Mouse (Mus musculus) C2C12 (cell line): ENCODE data around the gene Il1r1. TPM values are rescaled to one million over a fixed set of nuclear protein-coding genes. Genes with fewer than 3 reads are reported as not detected.

Experiments used
- H3K27me3 ChIP-seq: one replicate; pipeline ENCODE4 v1.6.1; 2011; ENCODE audit not compliant: control insufficient read depth, insufficient read depth, insufficient read length
- H3K36me3 ChIP-seq: one replicate; pipeline ENCODE4 v1.6.1; 2011; ENCODE audit not compliant: control insufficient read depth, insufficient read depth
- H3K4me3 ChIP-seq: one replicate; pipeline ENCODE4 v1.5.1; 2011; ENCODE audit warnings: mild to moderate bottlenecking, control low read depth; ENCODE audit not compliant: poor library complexity, insufficient read depth, severe bottlenecking
- H3K79me2 ChIP-seq: one replicate; pipeline ENCODE4 v1.6.1; 2011; ENCODE audit not compliant: control insufficient read depth, insufficient read depth
- H3K79me3 ChIP-seq: one replicate; pipeline ENCODE4 v1.6.1; 2011; ENCODE audit warnings: low read depth, control low read depth
- H3ac ChIP-seq: one replicate; pipeline ENCODE3; 2011; ENCODE audit warnings: low read depth; ENCODE audit not compliant: control insufficient read depth, insufficient read length
- CEBPB ChIP-seq: IDR thresholded peaks from one replicate; pipeline ENCODE4 v1.6.1; 2011; ENCODE audit warnings: low read depth, mild to moderate bottlenecking, control low read depth, moderate library complexity
- CTCF ChIP-seq: IDR thresholded peaks from one replicate; pipeline ENCODE4 v1.5.1; 2011; ENCODE audit not compliant: control insufficient read depth, insufficient read depth, insufficient read length
- FOSL1 ChIP-seq: IDR thresholded peaks from one replicate; pipeline ENCODE4 v1.8.0; 2011; ENCODE audit warnings: mild to moderate bottlenecking, low read length; ENCODE audit not compliant: poor library complexity, insufficient read depth, severe bottlenecking
- MAX ChIP-seq: IDR thresholded peaks from one replicate; pipeline ENCODE4 v1.6.1; 2011; ENCODE audit warnings: mild to moderate bottlenecking, control low read depth
- MYOD1 ChIP-seq: IDR thresholded peaks from one replicate; pipeline ENCODE4 v1.6.1; 2011; ENCODE audit warnings: low read depth; ENCODE audit not compliant: control insufficient read depth, insufficient read length
- MYOG ChIP-seq: IDR thresholded peaks from one replicate; pipeline ENCODE4 v1.6.1; 2011; ENCODE audit not compliant: control insufficient read depth, insufficient read length; ENCODE audit errors: extremely low read depth
- USF1 ChIP-seq: IDR thresholded peaks from one replicate; pipeline ENCODE4 v1.6.1; 2011; ENCODE audit warnings: low read depth, mild to moderate bottlenecking, control low read depth, moderate library complexity
- polyA plus RNA-seq: library from polyadenylated mRNA; unstranded; fragments of >200 nt; fragmentation: generic; extraction: Trizol; gene quantifications from one replicate; pipeline ENCODE4 v1.2.1, GENCODE M21; 2012; ENCODE audit warnings: missing spikeins

The Il1r1 gene
- polyA plus RNA-seq, 1 experiment: 16.8 TPM

- H3K79me2 ChIP-seq: no peaks in the 10 kb centered on the region
- TF ChIP-seq MYOG (no peak), FOSL1 (no peak), MYOD1 (no peak), MAX (no peak), CEBPB (no peak), USF1 (no peak), CTCF (no peak)
- H3K4me3 ChIP-seq: no peak overlapping the region
- H3ac ChIP-seq: no peak overlapping the region
- H3K27me3 ChIP-seq: no peaks in the 10 kb centered on the region
- H3K79me3 ChIP-seq: no peaks in the 10 kb centered on the region
- H3K36me3 ChIP-seq: no peaks in the 10 kb centered on the region
Measured at GRCm38 (mm10) chr1:40325711-40326327, 100.9 kb downstream of the Il1r1 start.

- Histone ChIP-seq H3K27me3 (no peaks in the 10 kb centered on the region), H3K36me3 (no peaks in the 10 kb centered on the region), H3K79me3 (no peaks in the 10 kb centered on the region), H3K79me2 (no peaks in the 10 kb centered on the region), H3ac (no peak overlapping the region), H3K4me3 (no peak overlapping the region)
- TF ChIP-seq FOSL1: no peak
- TF ChIP-seq USF1: no peak
- TF ChIP-seq MYOG: no peak
- no peak for TF ChIP-seq CEBPB
- no peak for TF ChIP-seq MYOD1
- TF ChIP-seq MAX: no peak
Measured at GRCm38 (mm10) chr1:40327604-40328003, 102.7 kb downstream of the Il1r1 start.

- Histone ChIP-seq H3K79me2 (no peaks in the 10 kb centered on the region), H3K79me3 (no peaks in the 10 kb centered on the region), H3ac (no peak overlapping the region), H3K4me3 (no peak overlapping the region), H3K36me3 (no peaks in the 10 kb centered on the region), H3K27me3 (no peaks in the 10 kb centered on the region)
- TF ChIP-seq USF1 (no peak), CTCF (no peak), CEBPB (no peak), FOSL1 (no peak), MAX (no peak), MYOG (no peak), MYOD1 (no peak)
Measured at GRCm38 (mm10) chr1:40329526-40329925, 104.6 kb downstream of the Il1r1 start.

GRCm38 (mm10) chr1:40330181-40330580 lies 105.3 kb downstream of the Il1r1 start:
- Histone ChIP-seq H3K79me3 (no peaks in the 10 kb centered on the region), H3K4me3 (no peak overlapping the region), H3K79me2 (no peaks in the 10 kb centered on the region), H3ac (no peak overlapping the region), H3K36me3 (no peaks in the 10 kb centered on the region), H3K27me3 (no peaks in the 10 kb centered on the region)
- no peak for TF ChIP-seq FOSL1
- TF ChIP-seq MYOG: no peak
- TF ChIP-seq USF1: no peak
- no peak for TF ChIP-seq MYOD1
- TF ChIP-seq CTCF: no peak
- TF ChIP-seq CEBPB: no peak
- TF ChIP-seq MAX: no peak

- Histone ChIP-seq H3K79me3 (no peaks in the 10 kb centered on the region), H3ac (no peak overlapping the region), H3K27me3 (no peaks in the 10 kb centered on the region), H3K4me3 (no peak overlapping the region), H3K79me2 (no peaks in the 10 kb centered on the region), H3K36me3 (no peaks in the 10 kb centered on the region)
- no peak for TF ChIP-seq MYOG
- peak; percentile 83 for TF ChIP-seq CEBPB
Measured at GRCm38 (mm10) chr1:40339346-40339745, 114.5 kb downstream of the Il1r1 start.

GRCm38 (mm10) chr1:40340102-40340501 lies 115.2 kb downstream of the Il1r1 start:
- Histone ChIP-seq H3K27me3 (no peaks in the 10 kb centered on the region), H3ac (no peak overlapping the region), H3K4me3 (no peak overlapping the region), H3K79me3 (no peaks in the 10 kb centered on the region), H3K79me2 (no peaks in the 10 kb centered on the region), H3K36me3 (no peaks in the 10 kb centered on the region)
- TF ChIP-seq MYOD1: no peak
- no peak for TF ChIP-seq CTCF
- TF ChIP-seq MYOG: no peak
- no peak for TF ChIP-seq FOSL1
- no peak for TF ChIP-seq CEBPB
